Comparison of ENCODE assay signal across 20 mouse cellular contexts in the genomic region with DNA sequence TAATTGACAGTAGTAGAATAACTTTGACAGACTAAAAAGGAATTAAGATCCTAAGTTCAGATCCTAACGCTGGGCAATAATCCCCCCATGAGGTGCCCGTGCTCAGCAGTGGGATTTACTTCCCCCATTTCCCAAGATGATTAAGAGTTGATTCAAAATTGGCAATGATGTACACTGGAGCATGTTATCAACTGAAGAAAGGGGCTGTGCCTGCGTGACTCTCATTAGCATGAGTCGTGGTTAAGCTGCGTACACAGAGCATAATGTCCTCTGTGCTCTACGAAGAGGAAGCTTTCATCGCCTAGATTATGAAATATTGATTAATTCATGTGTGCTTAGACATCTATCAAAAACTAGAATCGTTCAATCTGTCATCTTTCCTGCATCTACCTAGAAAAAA. TPM values are rescaled to one million over a fixed set of nuclear protein-coding genes. Genes with fewer than 3 reads are reported as not detected.
DNase-seq lines count a peak whose midpoint lies in the region; ATAC-seq and TF ChIP-seq lines count a peak whose summit lies in the region.
"Had no signal": no experiment of that assay in that cellular context is flagged by ENCODE, and none has a peak within 500 bp of the region (broad histone marks: within the 10 kb centered on the region; RNA-seq: fewer than 3 reads in every experiment).

No protein-coding gene starts in this region.

- no peak for DNase-seq in lung, postnatal 10 days
- DNase-seq in hindbrain, postnatal 0 days (ENCODE audit: low spot score), result no peak
- DNase-seq in heart, adult 11 months, result no peak
- no peak for DNase-seq in cerebellum, adult 8-10 months
- DNase-seq in thymus, postnatal 10 days (ENCODE audit: low spot score in 2 of 2), result no peak
- DNase-seq: adrenal gland, postnatal 10 days; B cell, adult 2 months; cerebellum, adult 2 months; heart, adult 2 months; lung, postnatal 4 days; right cerebral cortex, postnatal 25 days had no signal

- no peak for TF ChIP-seq CTCF in hindbrain, postnatal 0 days (IDR thresholded peaks at IDR 0.05; ENCODE audit: low read depth)

- H3K27ac ChIP-seq in lung, embryonic 16.5 days (ENCODE audit: low read length), result no peak overlapping the region
- H3K27ac ChIP-seq in forebrain, embryonic 15.5 days (replicated peaks), result peak overlapping the region; percentile 40; the same call in 1 of the 2 replicates
- H3K27ac ChIP-seq in hindbrain, postnatal 0 days, result no peak overlapping the region
- H3K27ac ChIP-seq in neural tube, embryonic 14.5 days (ENCODE audit: low read depth, low read length), result no peak overlapping the region
- H3K27ac ChIP-seq: kidney, postnatal 0 days; layer of hippocampus, adult 2 months; left cerebral cortex, adult 2 months; liver, embryonic 14.5 days had no signal

- no peak overlapping the region for H3K4me2 ChIP-seq in lung, embryonic 16.5 days (ENCODE audit: low read depth, low read length)
- peak overlapping the region; percentile 34 for H3K4me2 ChIP-seq in forebrain, embryonic 15.5 days (replicated peaks)
- H3K4me2 ChIP-seq in hindbrain, postnatal 0 days (ENCODE audit: low read depth, low read length), result peak overlapping the region; percentile 37
- peak overlapping the region; percentile 7 for H3K4me2 ChIP-seq in neural tube, embryonic 14.5 days (ENCODE audit: low read depth, low read length)

- no peaks in the 10 kb centered on the region for H3K27me3 ChIP-seq in lung, embryonic 16.5 days (ENCODE audit: control insufficient read depth, insufficient read depth, low read depth, low read length)
- no peaks in the 10 kb centered on the region for H3K27me3 ChIP-seq in forebrain, embryonic 15.5 days
- no peaks in the 10 kb centered on the region for H3K27me3 ChIP-seq in hindbrain, postnatal 0 days (ENCODE audit: insufficient read depth, low read length)
- H3K27me3 ChIP-seq in neural tube, embryonic 14.5 days (ENCODE audit: control insufficient read depth, insufficient read depth, low read length), result no peaks in the 10 kb centered on the region

- H3K9ac ChIP-seq in lung, embryonic 16.5 days (ENCODE audit: low read length), result no peak overlapping the region
- H3K9ac ChIP-seq in forebrain, embryonic 15.5 days (replicated peaks), result no peak overlapping the region
- no peak overlapping the region for H3K9ac ChIP-seq in hindbrain, postnatal 0 days (replicated peaks; ENCODE audit: low read length)
- H3K9ac ChIP-seq in neural tube, embryonic 14.5 days (replicated peaks; ENCODE audit: low read depth, low read length), result no peak overlapping the region; the same call in 1 of the 2 replicates
- H3K9ac ChIP-seq: liver, embryonic 14.5 days had no signal

- 65% methylated on average over 8 of the region's 8 CpGs for WGBS in lung, embryonic 16.5 days
- WGBS in forebrain, embryonic 15.5 days, result 23% methylated on average over 8 of the region's 8 CpGs
- WGBS in hindbrain, postnatal 0 days, result 43% methylated on average over 8 of the region's 8 CpGs
- 43% methylated on average over 8 of the region's 8 CpGs for WGBS in neural tube, embryonic 14.5 days

- H3K36me3 ChIP-seq in lung, embryonic 16.5 days (ENCODE audit: control insufficient read depth, insufficient read depth, low read length), result no peaks in the 10 kb centered on the region
- no peaks in the 10 kb centered on the region for H3K36me3 ChIP-seq in forebrain, embryonic 15.5 days
- no peaks in the 10 kb centered on the region for H3K36me3 ChIP-seq in hindbrain, postnatal 0 days (ENCODE audit: insufficient read depth, low read length)
- H3K36me3 ChIP-seq in neural tube, embryonic 14.5 days (ENCODE audit: control insufficient read depth, insufficient read depth, low read length), result no peaks in the 10 kb centered on the region
- H3K36me3 ChIP-seq: G1E had no signal

- H3K4me1 ChIP-seq in lung, embryonic 16.5 days (replicated peaks; ENCODE audit: control insufficient read depth, insufficient read depth, low read length), result no peaks in the 10 kb centered on the region
- peaks cover 11% of the 10 kb centered on the region for H3K4me1 ChIP-seq in forebrain, embryonic 15.5 days
- no peaks in the 10 kb centered on the region for H3K4me1 ChIP-seq in hindbrain, postnatal 0 days (ENCODE audit: insufficient read depth, low read length)
- H3K4me1 ChIP-seq in neural tube, embryonic 14.5 days (ENCODE audit: control insufficient read depth, insufficient read depth, low read length), result no peaks in the 10 kb centered on the region

- ATAC-seq in lung, embryonic 16.5 days (ENCODE audit: low read depth), result peak; percentile 54; the same call in 1 of the 2 replicates
- peak; percentile 86 for ATAC-seq in forebrain, embryonic 15.5 days (replicated peaks)
- ATAC-seq in hindbrain, postnatal 0 days, result no peak
- ATAC-seq in neural tube, embryonic 14.5 days (ENCODE audit: low read depth), result peak; percentile 89

- H3K4me3 ChIP-seq in lung, embryonic 16.5 days (ENCODE audit: low read length), result no peak overlapping the region
- H3K4me3 ChIP-seq in forebrain, embryonic 15.5 days, result peak overlapping the region; percentile 21
- no peak overlapping the region for H3K4me3 ChIP-seq in hindbrain, postnatal 0 days (ENCODE audit: low read length)
- no peak overlapping the region for H3K4me3 ChIP-seq in neural tube, embryonic 14.5 days (ENCODE audit: low read depth, low read length)
- H3K4me3 ChIP-seq: erythroblast, embryonic 14.5 days; heart, adult 2 months; layer of hippocampus, adult 2 months; left cerebral cortex, adult 2 months had no signal

- H3K9me3 ChIP-seq in lung, embryonic 16.5 days (ENCODE audit: control insufficient read depth, low read length), result no peaks in the 10 kb centered on the region
- H3K9me3 ChIP-seq in forebrain, embryonic 15.5 days, result no peaks in the 10 kb centered on the region
- H3K9me3 ChIP-seq in hindbrain, postnatal 0 days (ENCODE audit: low read length), result no peaks in the 10 kb centered on the region
- no peaks in the 10 kb centered on the region for H3K9me3 ChIP-seq in neural tube, embryonic 14.5 days (ENCODE audit: control insufficient read depth, low read length)
- H3K9me3 ChIP-seq: G1E had no signal

RNA-seq across cellular contexts. Expression of a gene that starts 59.4 kb away (rescaled TPM):
- 40.3 and 41.0 TPM in 2 replicates for polyA plus RNA-seq in lung, embryonic 16.5 days (2015; fragmentation: Nextera tagmentation; extraction: Ambion mirVana)
- polyA plus RNA-seq in forebrain, embryonic 15.5 days (2015; fragmentation: Nextera tagmentation; extraction: Ambion mirVana), result 29.3 TPM in 2 replicates
- total RNA-seq in hindbrain, postnatal 0 days (2014; rRNA removed), result 61.1 and 61.6 TPM in 2 replicates
- 40.9 and 46.9 TPM in 2 replicates for polyA plus RNA-seq in hindbrain, postnatal 0 days (2015; fragmentation: Nextera tagmentation; extraction: Ambion mirVana)
- polyA plus RNA-seq in neural tube, embryonic 14.5 days (2014; fragmentation: Nextera tagmentation; extraction: Ambion mirVana), result 29.1 and 30.2 TPM in 2 replicates
- polyA plus RNA-seq: erythroblast, embryonic 14.5 days had no signal
